Mouse (Mus musculus) E14TG2a.4 (cell line): ENCODE results near the gene Serpinb9b.

Source experiments
- CTCF ChIP-seq: conservative IDR thresholded peaks from 2 replicates; pipeline ENCODE4 v1.5.1; 2014; ENCODE audit warnings: low read length
- NANOG ChIP-seq: IDR thresholded peaks from 2 replicates; pipeline ENCODE4 v1.6.1; 2014; ENCODE audit warnings: borderline replicate concordance, low read length, mixed read lengths

GRCm38 (mm10) chr13:33067387-33067977, 40.3 kb downstream of the Serpinb9b start:
- no peak for TF ChIP-seq CTCF
- no peak for TF ChIP-seq NANOG
